Mouse (Mus musculus) left cerebral cortex, postnatal 36 days (tissue): ENCODE measurements around the gene Wdhd1. TPM values are rescaled to one million over a fixed set of nuclear protein-coding genes. Genes with fewer than 3 reads are reported as not detected.

Experiments used
- total RNA-seq, 2 experiments: library from RNA; stranded (reverse); gene quantifications; 2 replicates each; pipeline ENCODE4 v1.2.3; 2021

The Wdhd1 gene
- total RNA-seq, 2 experiments from 2014 or later, result 4.2 to 5.9 TPM

Other genes starting within 250 kb of the Wdhd1 start
- 1 to 10 TPM; 1.1 to 1.5 TPM for gene Gch1, start 87.4 kb downstream of the Wdhd1 start, total RNA-seq
- gene Socs4, start 74 bp upstream of the Wdhd1 start, total RNA-seq, result 10 to 100 TPM; 11.5 to 11.6 TPM
- gene Mapk1ip1l, start 21.4 kb upstream of the Wdhd1 start, total RNA-seq, result 10 to 100 TPM; 42.6 to 54.0 TPM
- gene Lgals3, start 90.9 kb upstream of the Wdhd1 start, total RNA-seq, result under 1 TPM in 1 of 2 experiments, not detected in 1; 0.49 TPM
- gene Dlgap5, start 141.6 kb upstream of the Wdhd1 start, total RNA-seq, result 1 to 10 TPM in 1 of 2 experiments, not detected in 1; 1.1 TPM
- gene Fbxo34, start 173.6 kb upstream of the Wdhd1 start, total RNA-seq, result 100 to 1,000 TPM in 1 of 2 experiments, 10 to 100 TPM in 1; 98.4 to 118 TPM